Mouse (Mus musculus) embryonic fibroblast, embryonic 13.5 days (primary cell): ENCODE data around the gene a.

Experiments used
- CTCF ChIP-seq: IDR thresholded peaks from 2 replicates; pipeline ENCODE4 v1.5.1; 2011; ENCODE audit warnings: mild to moderate bottlenecking, control low read depth, low read length, moderate library complexity, borderline replicate concordance; ENCODE audit not compliant: insufficient read depth
- POLR2A ChIP-seq: IDR thresholded peaks from 2 replicates; pipeline ENCODE4 v1.6.1; 2011; ENCODE audit warnings: low read depth, mild to moderate bottlenecking, control low read depth, low read length, moderate library complexity

DNA sequence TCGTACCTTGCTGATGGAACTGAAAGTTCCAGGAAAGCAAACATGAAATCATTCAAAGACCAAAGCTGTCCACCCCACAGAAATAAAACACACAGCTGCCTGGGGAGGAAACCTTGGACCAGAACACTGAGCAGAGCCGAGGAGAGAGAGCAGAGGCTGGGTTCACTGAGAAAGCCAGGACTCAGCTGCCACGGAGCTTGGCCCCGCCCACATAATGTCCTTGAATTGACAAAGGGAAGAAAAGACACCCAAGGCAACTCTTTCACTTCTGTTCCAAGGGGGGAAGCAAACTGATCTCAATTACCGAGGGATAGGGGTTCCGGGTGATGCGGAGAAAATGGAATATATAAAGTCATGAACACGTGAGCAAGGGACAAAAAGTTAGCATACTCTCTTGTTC is 39.3 kb upstream of the a start:
- TF ChIP-seq CTCF (no peak), POLR2A (no peak)
